Mouse (Mus musculus): ENCODE measurements around the gene 5031439G07Rik. TPM values are rescaled to one million over a fixed set of nuclear protein-coding genes. Genes with fewer than 3 reads are reported as not detected.
"Not testable (repeated sequence)": the region's sequence is repeated elsewhere in the genome, so short reads cannot be mapped to it uniquely, and the experiment has no call there.

Gene 5031439G07Rik
- total RNA-seq, 4 experiments from 2014 or later: 30.5 to 36.5 (median 33.8) TPM

GRCm38 (mm10) chr15:84957851-84958250 is 30.5 kb downstream of the 5031439G07Rik start:
- DNase-seq (ENCODE audit: low spot score): no peak

- no peak for DNase-seq (ENCODE audit: low spot score)
Observed at GRCm38 (mm10) chr15:84953259-84953658, 35.1 kb downstream of the 5031439G07Rik start.

GRCm38 (mm10) chr15:84950053-84950452 is 38.3 kb downstream of the 5031439G07Rik start:
- DNase-seq (ENCODE audit: low spot score): no peak

- DNase-seq (ENCODE audit: low spot score): no peak
Observed at GRCm38 (mm10) chr15:84948990-84949389, 39.4 kb downstream of the 5031439G07Rik start.

- DNase-seq (ENCODE audit: low spot score): no peak
Observed at GRCm38 (mm10) chr15:84944319-84944718, 44.0 kb downstream of the 5031439G07Rik start.

GRCm38 (mm10) chr15:84942647-84943285 is 45.6 kb downstream of the 5031439G07Rik start:
- peak; percentile 21 for DNase-seq (ENCODE audit: low spot score)

GRCm38 (mm10) chr15:84940102-84940501 is 48.2 kb downstream of the 5031439G07Rik start:
- DNase-seq (ENCODE audit: low spot score): no peak

- DNase-seq (ENCODE audit: low spot score): no peak
Observed at GRCm38 (mm10) chr15:84934901-84935300, 53.5 kb downstream of the 5031439G07Rik start.

GRCm38 (mm10) chr15:84932351-84932750 is 56.0 kb downstream of the 5031439G07Rik start:
- DNase-seq (ENCODE audit: low spot score): no peak

- no peak for DNase-seq (ENCODE audit: low spot score)
Observed at GRCm38 (mm10) chr15:84925495-84926018, 62.8 kb downstream of the 5031439G07Rik start.

GRCm38 (mm10) chr15:84924781-84925315 is 63.5 kb downstream of the 5031439G07Rik start:
- peak; percentile 56 for DNase-seq (ENCODE audit: low spot score)

- peak; percentile 32 for DNase-seq (ENCODE audit: low spot score)
Observed at GRCm38 (mm10) chr15:84923508-84924181, 64.7 kb downstream of the 5031439G07Rik start.

- peak; percentile 100 for DNase-seq (ENCODE audit: low spot score)
Observed at GRCm38 (mm10) chr15:84922884-84923507, 65.4 kb downstream of the 5031439G07Rik start, which contains the start of gene Nup50. Gene Nup50 (plus strand): TSS chr15:84923411.

GRCm38 (mm10) chr15:84919938-84920337 is 68.4 kb downstream of the 5031439G07Rik start, which contains the start of gene Gm29666:
Gene Gm29666 (minus strand): TSS chr15:84920038.
- DNase-seq (ENCODE audit: low spot score): no peak

GRCm38 (mm10) chr15:84913201-84913600 is 75.2 kb downstream of the 5031439G07Rik start:
- no peak for DNase-seq (ENCODE audit: low spot score)

- DNase-seq (ENCODE audit: low spot score): no peak
Observed at GRCm38 (mm10) chr15:84903843-84904385, 84.4 kb downstream of the 5031439G07Rik start.

- DNase-seq (ENCODE audit: low spot score): no peak
Observed at GRCm38 (mm10) chr15:84898077-84898476, 90.3 kb downstream of the 5031439G07Rik start.

- DNase-seq (ENCODE audit: low spot score): no peak
Observed at GRCm38 (mm10) chr15:84896664-84897063, 91.7 kb downstream of the 5031439G07Rik start.

GRCm38 (mm10) chr15:84896216-84896615 is 92.1 kb downstream of the 5031439G07Rik start:
- not testable (repeated sequence) for DNase-seq (ENCODE audit: low spot score)

All from heart, adult 8-10 months (tissue).